Mouse (Mus musculus): ENCODE results near the gene Cyld.

DNA sequence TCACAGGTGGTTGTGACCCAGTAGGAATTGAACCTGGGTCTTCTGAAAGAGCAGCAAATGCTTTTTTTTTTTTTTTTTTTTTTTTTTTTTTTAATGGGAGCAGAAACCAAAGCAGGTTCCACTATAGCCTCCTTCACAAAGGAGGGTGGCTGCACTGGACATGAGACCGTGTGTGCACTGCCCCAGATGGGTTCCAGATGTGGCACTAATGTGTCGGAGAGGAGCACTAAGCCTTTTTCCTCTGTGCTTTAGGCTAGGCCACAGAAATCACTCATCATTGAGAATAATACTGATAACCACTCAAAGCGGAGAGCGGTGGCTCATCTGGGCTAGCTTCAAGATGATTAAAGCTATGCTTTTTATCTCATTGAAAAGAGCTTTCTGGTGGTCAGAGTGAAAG lies 3.5 kb upstream of the Cyld start:
- no peak for TF ChIP-seq CTCF (IDR thresholded peaks at IDR 0.05; ENCODE audit: borderline replicate concordance, control insufficient read depth, extremely low read depth, insufficient read depth, low read length, poor library complexity)
- TF ChIP-seq POLR2A (IDR thresholded peaks at IDR 0.05; ENCODE audit: control insufficient read depth, extremely low read depth, insufficient read depth, low read length, poor library complexity), result no peak

Data from thymus, adult 2 months (tissue).